Mouse (Mus musculus) right cerebral cortex, postnatal 14 days (tissue): ENCODE data around the gene Gm2696.

ENCODE experiments used
- DNase-seq: peaks from one replicate; pipeline ENCODE4 v3.0.0; 2022

Gm2696 gene

GRCm38 (mm10) chr10:77847538-77847937, 33.1 kb downstream of the Gm2696 start:
- DNase-seq = no peak

GRCm38 (mm10) chr10:77852559-77852958, 38.1 kb downstream of the Gm2696 start, which contains the start of gene Gm10318:
Gene Gm10318, plus strand, starts transcription at chr10:77852859.
- DNase-seq = no peak

GRCm38 (mm10) chr10:77861675-77862074, 47.2 kb downstream of the Gm2696 start, which contains the start of gene Gm3285:
Gene Gm3285, plus strand, starts transcription at chr10:77861975.
- DNase-seq = no peak

GRCm38 (mm10) chr10:77864067-77864761, 49.7 kb downstream of the Gm2696 start:
- no peak for DNase-seq

GRCm38 (mm10) chr10:77864762-77865143, 50.3 kb downstream of the Gm2696 start:
- no peak for DNase-seq

GRCm38 (mm10) chr10:77867546-77867945, 53.1 kb downstream of the Gm2696 start:
- DNase-seq = no peak

- no peak for DNase-seq
These were observed 55.2 kb downstream of the Gm2696 start for GRCm38 (mm10) chr10:77869651-77870050.

GRCm38 (mm10) chr10:77878985-77879384, 64.5 kb downstream of the Gm2696 start:
- DNase-seq = no peak

- DNase-seq = no peak
These were observed 65.8 kb downstream of the Gm2696 start for GRCm38 (mm10) chr10:77880305-77880704.

- DNase-seq = no peak
These were observed 68.1 kb downstream of the Gm2696 start for GRCm38 (mm10) chr10:77882553-77882952.
